Mouse (Mus musculus) R1 (cell line): ENCODE data around the gene Srsf1.

Experiments
- DNase-seq: peaks from one replicate; pipeline ENCODE4 v3.0.0-alpha.2; 2018; ENCODE audit warnings: low read depth, low spot score

Gene Srsf1

GRCm38 (mm10) chr11:88046944-88047794 lies at the start of gene Srsf1:
Srsf1 (plus strand) TSS chr11:88047373.
- peak; percentile 98 for DNase-seq

- peak; percentile 29 for DNase-seq
Observed at GRCm38 (mm10) chr11:87999751-88000150, 47.4 kb upstream of the Srsf1 start.

GRCm38 (mm10) chr11:88002738-88003137 lies 44.4 kb upstream of the Srsf1 start:
- no peak for DNase-seq

- DNase-seq: no peak
Observed at GRCm38 (mm10) chr11:88004123-88004522, 43.0 kb upstream of the Srsf1 start.

- DNase-seq: no peak
Observed at GRCm38 (mm10) chr11:88008641-88009040, 38.5 kb upstream of the Srsf1 start.

GRCm38 (mm10) chr11:88009542-88010190 lies 37.5 kb upstream of the Srsf1 start:
- DNase-seq: no peak

GRCm38 (mm10) chr11:88011208-88011913 lies 35.8 kb upstream of the Srsf1 start:
- no peak for DNase-seq

- no peak for DNase-seq
Observed at GRCm38 (mm10) chr11:88011914-88012419, 35.2 kb upstream of the Srsf1 start.

GRCm38 (mm10) chr11:88012621-88013244 lies 34.4 kb upstream of the Srsf1 start:
- no peak for DNase-seq

- peak; percentile 79 for DNase-seq
Observed at GRCm38 (mm10) chr11:88013632-88014031, 33.5 kb upstream of the Srsf1 start.

- no peak for DNase-seq
Observed at GRCm38 (mm10) chr11:88015161-88015560, 32.0 kb upstream of the Srsf1 start.

GRCm38 (mm10) chr11:88015795-88016194 lies 31.4 kb upstream of the Srsf1 start:
- DNase-seq: peak; percentile 75

- no peak for DNase-seq
Observed at GRCm38 (mm10) chr11:88023933-88024332, 23.2 kb upstream of the Srsf1 start.

GRCm38 (mm10) chr11:88027391-88028035 lies 19.7 kb upstream of the Srsf1 start:
- peak; percentile 98 for DNase-seq

- peak; percentile 84 for DNase-seq
Observed at GRCm38 (mm10) chr11:88028193-88028684, 18.9 kb upstream of the Srsf1 start.

GRCm38 (mm10) chr11:88030219-88030618 lies 17.0 kb upstream of the Srsf1 start:
- DNase-seq: no peak

GRCm38 (mm10) chr11:88030836-88031235 lies 16.3 kb upstream of the Srsf1 start:
- DNase-seq: no peak

GRCm38 (mm10) chr11:88031753-88032152 lies 15.4 kb upstream of the Srsf1 start:
- DNase-seq: peak; percentile 73

GRCm38 (mm10) chr11:88035970-88036369 lies 11.2 kb upstream of the Srsf1 start:
- DNase-seq: peak; percentile 57

- peak; percentile 59 for DNase-seq
Observed at GRCm38 (mm10) chr11:88036761-88037251, 10.4 kb upstream of the Srsf1 start.

GRCm38 (mm10) chr11:88037386-88037785 lies 9.8 kb upstream of the Srsf1 start:
- peak; percentile 56 for DNase-seq
